Mouse (Mus musculus) 3134 (cell line): ENCODE data around the gene Vmn1r231.
A peak's percentile ranks its signal among the peaks of the same experiment; 100 is the strongest.

Experiments used
- DNase-seq: peaks from one replicate; pipeline ENCODE4 v3.0.0-alpha.2; 2011; ENCODE audit warnings: low spot score; ENCODE audit not compliant: insufficient read length; ENCODE audit errors: extremely low read depth

Vmn1r231 gene

DNA sequence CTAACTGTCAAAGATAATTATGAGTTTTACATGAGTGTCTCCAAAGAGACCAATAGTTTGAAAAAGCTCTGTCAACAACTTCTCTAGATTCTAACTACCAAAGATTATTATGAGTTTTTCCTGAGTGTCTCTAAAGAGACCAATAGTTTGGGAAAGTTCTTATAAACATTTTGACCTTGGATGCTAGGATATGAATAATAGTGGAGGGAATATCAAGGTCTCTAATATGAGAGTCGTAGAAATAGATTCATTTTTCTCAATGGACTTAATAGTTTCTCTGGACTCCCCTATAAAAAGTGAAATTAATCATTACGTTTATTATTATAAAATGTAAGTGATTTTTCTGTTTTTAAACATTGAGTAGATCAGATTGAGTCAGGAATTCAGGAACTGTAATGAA, at the start of gene Vmn1r231:
TSS of gene Vmn1r231 (minus strand) at position 101 of the 400 bp plus-strand sequence.
- no peak for DNase-seq

DNA sequence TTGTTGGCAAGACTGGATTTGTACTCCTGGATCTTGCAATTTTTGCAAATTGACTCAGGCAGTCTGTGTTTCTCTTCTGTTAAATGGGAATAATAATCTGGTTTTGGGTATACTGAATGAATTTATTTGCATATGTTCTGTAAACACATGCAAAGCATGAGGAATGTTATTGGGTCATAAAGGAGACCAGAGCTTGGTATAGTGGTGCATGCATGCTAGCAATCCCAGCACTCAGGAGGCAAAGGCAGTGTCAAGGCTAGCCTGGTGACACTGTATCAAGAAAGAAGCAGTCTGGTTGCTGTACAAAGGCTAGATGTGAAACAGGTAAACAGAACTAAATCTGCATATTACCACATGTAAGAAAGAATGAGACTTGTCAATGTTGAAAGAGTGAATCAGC, 41.7 kb upstream of the Vmn1r231 start:
- no peak for DNase-seq

DNA sequence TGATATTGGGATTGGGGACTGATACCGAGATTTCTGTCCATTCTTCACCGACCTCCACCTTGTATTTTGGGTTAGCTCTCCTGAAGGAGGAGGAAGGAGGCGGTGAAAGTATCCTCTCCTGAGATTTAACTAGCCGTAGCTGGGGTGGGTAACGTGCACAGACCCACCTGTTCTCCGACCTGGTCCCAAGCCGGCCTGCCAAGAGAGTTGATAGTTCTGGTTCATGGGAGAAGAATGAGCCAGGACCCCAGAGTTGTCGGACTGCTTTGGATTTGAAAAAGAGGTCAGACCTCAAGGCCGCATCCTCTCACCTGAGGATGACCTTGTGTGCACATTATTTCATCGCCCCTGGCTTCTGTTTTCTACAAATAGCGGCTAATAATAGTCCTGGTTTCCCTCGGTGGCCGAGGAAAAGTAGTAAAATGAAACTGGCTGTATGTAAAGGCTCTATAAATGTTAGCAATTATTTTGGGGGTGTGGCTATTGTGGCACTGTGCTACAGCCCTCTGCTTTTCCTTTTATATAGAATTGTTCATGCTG, 41.2 kb upstream of the Vmn1r231 start:
- no peak for DNase-seq

DNA sequence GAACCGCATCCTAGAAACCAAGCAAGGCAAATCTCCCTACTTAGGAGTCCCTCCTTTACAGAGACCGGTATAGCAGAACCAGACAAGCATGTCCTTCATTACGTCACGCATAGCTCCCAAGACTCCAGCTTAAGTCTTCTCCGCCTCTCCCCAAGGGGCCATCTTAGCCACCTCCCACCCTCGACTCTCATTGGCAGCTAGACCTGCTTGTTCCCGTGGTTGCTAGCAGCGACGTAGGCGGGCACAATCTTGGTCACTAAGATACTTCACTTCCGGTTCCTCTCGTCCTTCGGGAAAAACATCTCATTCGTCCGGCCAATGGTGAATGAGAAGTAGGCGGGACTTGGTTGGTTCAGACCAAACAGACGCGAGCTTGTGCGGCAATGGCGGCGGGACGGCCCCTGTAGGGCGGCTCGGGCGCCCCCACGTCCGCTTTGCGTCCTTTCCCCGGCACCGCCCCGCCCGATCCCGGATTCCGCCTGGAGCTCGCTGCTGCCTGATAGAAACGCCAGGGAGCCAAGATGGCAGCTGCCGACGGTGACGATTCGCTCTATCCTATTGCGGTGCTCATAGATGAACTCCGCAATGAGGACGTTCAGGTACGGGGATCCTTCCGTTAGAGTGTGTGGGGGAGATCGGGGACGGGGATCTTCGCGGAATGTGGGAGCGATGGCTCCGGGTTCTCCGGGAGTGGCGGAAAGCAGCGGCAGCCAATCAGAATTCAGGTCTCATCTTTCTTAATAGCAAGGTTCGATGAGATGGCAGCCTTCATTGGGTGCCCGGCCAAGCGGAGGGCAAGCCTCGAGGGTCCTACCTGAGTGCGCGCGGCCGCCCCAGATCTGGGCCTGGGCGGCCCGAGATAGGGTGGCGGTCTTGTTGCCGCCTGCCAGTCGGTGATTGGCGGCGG, 40.3 kb upstream of the Vmn1r231 start, which contains the start of gene Ppp2r1a:
TSS of gene Ppp2r1a (plus strand) at position 327 of the 907 bp plus-strand sequence.
- DNase-seq, result peak; percentile 98

DNA sequence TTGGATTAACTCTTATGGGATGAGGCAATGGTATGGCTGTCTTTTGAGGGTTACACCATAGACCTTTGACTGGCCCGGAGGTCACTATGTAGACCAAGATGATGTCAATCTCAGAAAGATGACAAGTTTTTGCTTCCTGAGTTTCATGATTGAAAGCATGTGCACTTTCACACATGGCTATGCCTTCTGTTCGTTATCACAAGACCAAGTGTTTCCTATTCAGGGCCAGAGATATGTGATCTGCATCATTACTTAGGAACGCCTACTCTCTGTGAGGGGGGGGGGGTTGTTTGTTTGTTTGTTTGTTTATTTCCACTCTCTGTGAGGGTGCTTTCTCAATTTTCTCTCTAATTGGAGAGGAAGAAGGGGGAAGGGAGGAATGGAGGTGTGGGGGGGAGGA, 39.3 kb upstream of the Vmn1r231 start:
- DNase-seq, result no peak

DNA sequence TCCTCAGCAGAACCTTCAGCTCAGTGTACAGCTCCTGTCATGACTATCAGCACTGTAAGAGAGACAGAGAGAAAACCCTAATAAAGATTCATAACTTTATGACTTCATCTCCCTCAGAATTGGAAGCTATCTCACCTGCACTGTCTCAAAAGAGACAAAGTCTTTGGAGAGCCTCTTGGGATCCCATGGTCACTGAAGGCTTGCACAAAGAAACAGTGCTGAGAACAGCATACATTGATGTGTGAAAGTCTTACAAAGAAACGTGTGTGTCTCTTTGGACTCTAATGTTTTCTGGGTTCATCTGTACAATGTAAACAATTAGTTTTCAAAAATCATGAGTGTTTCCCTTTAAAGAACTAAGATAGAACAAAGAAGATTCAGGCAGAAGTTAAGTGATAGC, 14.7 kb upstream of the Vmn1r231 start, which contains the start of gene Vmn1r232:
TSS of gene Vmn1r232 (minus strand) at position 101 of the 400 bp plus-strand sequence.
- DNase-seq, result no peak

DNA sequence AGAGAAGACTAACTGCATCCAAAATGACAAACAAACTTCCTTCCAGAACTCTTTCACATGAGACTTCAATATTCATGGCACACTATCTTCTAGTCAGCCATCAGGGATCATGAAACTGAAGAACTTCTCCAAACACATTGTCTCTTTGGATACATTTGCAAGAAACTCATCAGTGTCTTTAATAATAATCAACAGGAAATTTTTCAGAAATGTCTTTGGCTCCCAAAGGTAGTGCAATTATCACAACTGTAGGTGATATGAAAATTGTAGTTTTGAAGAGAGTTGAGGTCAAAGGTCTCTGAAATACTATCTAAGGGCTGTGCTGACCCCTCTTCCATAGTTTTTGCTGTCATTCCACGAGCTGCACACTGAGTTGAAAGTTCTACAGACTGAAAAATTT, 64.7 kb downstream of the Vmn1r231 start, which contains the start of gene Vmn1r230:
TSS of gene Vmn1r230 (plus strand) at position 301 of the 400 bp plus-strand sequence.
- no peak for DNase-seq
